Mouse (Mus musculus) kidney, embryonic 16.5 days (tissue): Measurements from ENCODE around the gene Fbln1. TPM values are rescaled to one million over a fixed set of nuclear protein-coding genes. Genes with fewer than 3 reads are reported as not detected.

Experiments
- ATAC-seq: fragments of 200-750 bp; cut with Nextera tagmentation; 2 replicates; pipeline ENCODE4 v1.8.0; 2017; ENCODE audit warnings: moderate TSS enrichment; ENCODE audit not compliant: low FRiP score, low TSS enrichment
- H3K27ac ChIP-seq: fragments of 300-500 bp; sonication (generic); 2 replicates; pipeline ENCODE4 v1.5.1; 2014; ENCODE audit warnings: low read length
- H3K27me3 ChIP-seq: fragments of 300-500 bp; sonication (generic); 2 replicates; pipeline ENCODE4 v1.6.1; 2014; ENCODE audit warnings: low read length, control low read depth, mixed read lengths; ENCODE audit not compliant: insufficient read depth
- H3K36me3 ChIP-seq: fragments of 300-500 bp; sonication (generic); 2 replicates; pipeline ENCODE4 v1.6.1; 2014; ENCODE audit warnings: low read length, control low read depth, mixed read lengths; ENCODE audit not compliant: insufficient read depth
- H3K4me1 ChIP-seq: fragments of 300-500 bp; sonication (generic); 2 replicates; pipeline ENCODE4 v1.6.1; 2014; ENCODE audit warnings: low read length, control low read depth, mixed read lengths; ENCODE audit not compliant: insufficient read depth
- H3K4me2 ChIP-seq: fragments of 300-500 bp; sonication (generic); replicated peaks from 2 replicates; pipeline ENCODE4 v1.6.1; 2014; ENCODE audit warnings: low read depth, low read length
- H3K4me3 ChIP-seq: fragments of 300-500 bp; sonication (generic); 2 replicates; pipeline ENCODE4 v1.5.1; 2014; ENCODE audit warnings: mild to moderate bottlenecking, low read length
- H3K9ac ChIP-seq: fragments of 300-500 bp; sonication (generic); replicated peaks from 2 replicates; pipeline ENCODE4 v1.6.1; 2014; ENCODE audit warnings: low read length
- H3K9me3 ChIP-seq: fragments of 300-500 bp; sonication (generic); 2 replicates; pipeline ENCODE4 v1.6.1; 2016; ENCODE audit warnings: low read length, control low read depth
- WGBS: fragments of 180-500 bp; shearing (Covaris S2); extraction: QIAGEN DNeasy Blood & Tissue Kit; methylation state at CpG from one replicate; pipeline ENCODE4 v1.1.7; 2014; 5-methylcytosine and 5-hydroxymethylcytosine counted together
- polyA plus RNA-seq: library from polyadenylated mRNA; unstranded; fragments of >200 nt; fragmentation: Nextera tagmentation; extraction: Ambion mirVana; gene quantifications from 2 replicates; pipeline ENCODE4 v1.2.1, GENCODE M21; 2015

Gene Fbln1
- polyA plus RNA-seq, 1 experiment from 2014 or later = 202 TPM

GRCm38 (mm10) chr15:85177576-85177975, 28.2 kb upstream of the Fbln1 start:
- no peak overlapping the region for H3K27ac ChIP-seq

GRCm38 (mm10) chr15:85178172-85178571, 27.6 kb upstream of the Fbln1 start:
- H3K27me3 ChIP-seq = no peaks in the 10 kb centered on the region
- H3K27ac ChIP-seq = no peak overlapping the region
- ATAC-seq = no peak
- H3K9ac ChIP-seq = no peak overlapping the region
- H3K4me1 ChIP-seq = peaks cover 9% of the 10 kb centered on the region
- no peaks in the 10 kb centered on the region for H3K9me3 ChIP-seq
- WGBS = 64% methylated on average over 6 of the region's 6 CpGs
- H3K4me3 ChIP-seq = no peak overlapping the region
- no peak overlapping the region for H3K4me2 ChIP-seq
- no peaks in the 10 kb centered on the region for H3K36me3 ChIP-seq

More at GRCm38 (mm10) chr15:85177576-85177975, 28.2 kb upstream of the Fbln1 start:
- WGBS = 66% methylated on average over 8 of the region's 8 CpGs
- no peak for ATAC-seq
- Histone ChIP-seq H3K4me2 (no peak overlapping the region), H3K27me3 (no peaks in the 10 kb centered on the region), H3K4me3 (no peak overlapping the region), H3K4me1 (peaks cover 12% of the 10 kb centered on the region), H3K9ac (no peak overlapping the region), H3K9me3 (no peaks in the 10 kb centered on the region), H3K36me3 (no peaks in the 10 kb centered on the region)

- WGBS = 59% methylated on average over 7 of the region's 7 CpGs
- Histone ChIP-seq H3K4me2 (no peak overlapping the region), H3K4me1 (peaks cover 3% of the 10 kb centered on the region; the same call in 1 of the 2 replicates), H3K27ac (peak overlapping the region; percentile 70), H3K9ac (no peak overlapping the region), H3K27me3 (no peaks in the 10 kb centered on the region), H3K36me3 (no peaks in the 10 kb centered on the region), H3K9me3 (no peaks in the 10 kb centered on the region), H3K4me3 (no peak overlapping the region)
- peak; percentile 65; the same call in 1 of the 2 replicates for ATAC-seq
These were observed 26.1 kb upstream of the Fbln1 start for GRCm38 (mm10) chr15:85179528-85180180.

GRCm38 (mm10) chr15:85180368-85180767, 25.4 kb upstream of the Fbln1 start:
- peaks cover 3% of the 10 kb centered on the region; the same call in 1 of the 2 replicates for H3K4me1 ChIP-seq
- H3K9me3 ChIP-seq = no peaks in the 10 kb centered on the region
- no peak for ATAC-seq
- H3K4me3 ChIP-seq = no peak overlapping the region
- H3K27ac ChIP-seq = peak overlapping the region; percentile 70; the same call in 1 of the 2 replicates
- no peak overlapping the region for H3K4me2 ChIP-seq
- no peak overlapping the region for H3K9ac ChIP-seq
- no peaks in the 10 kb centered on the region for H3K36me3 ChIP-seq
- no peaks in the 10 kb centered on the region for H3K27me3 ChIP-seq

- Histone ChIP-seq H3K9ac (no peak overlapping the region), H3K27ac (no peak overlapping the region), H3K36me3 (no peaks in the 10 kb centered on the region), H3K4me3 (no peak overlapping the region), H3K27me3 (no peaks in the 10 kb centered on the region), H3K9me3 (no peaks in the 10 kb centered on the region), H3K4me1 (peaks cover 3% of the 10 kb centered on the region; the same call in 1 of the 2 replicates), H3K4me2 (no peak overlapping the region)
- ATAC-seq = no peak
- 80% methylated on average over 4 of the region's 4 CpGs for WGBS
These were observed 23.7 kb upstream of the Fbln1 start for GRCm38 (mm10) chr15:85182063-85182462.

- H3K4me2 ChIP-seq = no peak overlapping the region
- H3K27me3 ChIP-seq = no peaks in the 10 kb centered on the region
- no peak for ATAC-seq
- H3K9me3 ChIP-seq = no peaks in the 10 kb centered on the region
- H3K36me3 ChIP-seq = no peaks in the 10 kb centered on the region
- WGBS = 44% methylated on average over 7 of the region's 7 CpGs
- H3K27ac ChIP-seq = no peak overlapping the region
- H3K4me1 ChIP-seq = no peaks in the 10 kb centered on the region
- no peak overlapping the region for H3K4me3 ChIP-seq
- H3K9ac ChIP-seq = no peak overlapping the region
These were observed 18.8 kb upstream of the Fbln1 start for GRCm38 (mm10) chr15:85186916-85187315.

- Histone ChIP-seq H3K4me2 (no peak overlapping the region), H3K9ac (no peak overlapping the region), H3K4me1 (no peaks in the 10 kb centered on the region), H3K9me3 (no peaks in the 10 kb centered on the region), H3K27ac (no peak overlapping the region), H3K4me3 (no peak overlapping the region), H3K27me3 (no peaks in the 10 kb centered on the region), H3K36me3 (no peaks in the 10 kb centered on the region)
- ATAC-seq = no peak
- WGBS = 47% methylated on average over 8 of the region's 8 CpGs
These were observed 17.5 kb upstream of the Fbln1 start for GRCm38 (mm10) chr15:85188167-85188778.

GRCm38 (mm10) chr15:85200446-85201289, 5.1 kb upstream of the Fbln1 start:
- H3K9ac ChIP-seq = no peak overlapping the region

GRCm38 (mm10) chr15:85202199-85202598, 3.5 kb upstream of the Fbln1 start:
- no peak overlapping the region for H3K27ac ChIP-seq
- no peaks in the 10 kb centered on the region for H3K36me3 ChIP-seq
- no peak for ATAC-seq
- no peak overlapping the region for H3K4me3 ChIP-seq
- H3K9me3 ChIP-seq = no peaks in the 10 kb centered on the region
- H3K27me3 ChIP-seq = no peaks in the 10 kb centered on the region
- H3K4me2 ChIP-seq = no peak overlapping the region
- H3K9ac ChIP-seq = no peak overlapping the region
- 38% methylated on average over 9 of the region's 9 CpGs for WGBS
- H3K4me1 ChIP-seq = peaks cover 29% of the 10 kb centered on the region

More at GRCm38 (mm10) chr15:85200446-85201289, 5.1 kb upstream of the Fbln1 start:
- H3K4me1 ChIP-seq = peaks cover 18% of the 10 kb centered on the region
- no peak overlapping the region for H3K4me3 ChIP-seq
- peak overlapping the region; percentile 78 for H3K27ac ChIP-seq
- no peaks in the 10 kb centered on the region for H3K9me3 ChIP-seq
- 26% methylated on average over 14 of the region's 14 CpGs for WGBS
- H3K36me3 ChIP-seq = no peaks in the 10 kb centered on the region
- H3K4me2 ChIP-seq = no peak overlapping the region
- peak; percentile 57 for ATAC-seq
- no peaks in the 10 kb centered on the region for H3K27me3 ChIP-seq
